Mouse (Mus musculus): ENCODE data around the gene Cpa1.

Cpa1 gene

GRCm38 (mm10) chr6:30620994-30621393 is 18.0 kb upstream of the Cpa1 start:
- DNase-seq (ENCODE audit: low read depth in 2 of 2, low spot score in 2 of 2): no peak

GRCm38 (mm10) chr6:30621986-30622389 is 17.0 kb upstream of the Cpa1 start:
- no peak for DNase-seq (ENCODE audit: low read depth in 2 of 2, low spot score in 2 of 2)

- no peak for DNase-seq (ENCODE audit: low read depth in 2 of 2, low spot score in 2 of 2)
These were observed 14.3 kb upstream of the Cpa1 start for GRCm38 (mm10) chr6:30624763-30625162.

GRCm38 (mm10) chr6:30628152-30628551 is 10.9 kb upstream of the Cpa1 start:
- DNase-seq (ENCODE audit: low read depth in 2 of 2, low spot score in 2 of 2): no peak

- no peak for DNase-seq (ENCODE audit: low read depth in 2 of 2, low spot score in 2 of 2)
These were observed 9.0 kb upstream of the Cpa1 start for GRCm38 (mm10) chr6:30629989-30630388.

GRCm38 (mm10) chr6:30635361-30635862 is 3.6 kb upstream of the Cpa1 start:
- no peak for DNase-seq (ENCODE audit: low read depth in 2 of 2, low spot score in 2 of 2)

GRCm38 (mm10) chr6:30636186-30636842 is 2.7 kb upstream of the Cpa1 start:
- DNase-seq (ENCODE audit: low read depth in 2 of 2, low spot score in 2 of 2): no peak

GRCm38 (mm10) chr6:30643694-30644460 is 4.9 kb downstream of the Cpa1 start:
- no peak for DNase-seq (ENCODE audit: low read depth in 2 of 2, low spot score in 2 of 2)

- no peak for DNase-seq (ENCODE audit: low read depth in 2 of 2, low spot score in 2 of 2)
These were observed 5.4 kb downstream of the Cpa1 start for GRCm38 (mm10) chr6:30644462-30644861.

- DNase-seq (ENCODE audit: low read depth in 2 of 2, low spot score in 2 of 2): no peak
These were observed 6.4 kb downstream of the Cpa1 start for GRCm38 (mm10) chr6:30645379-30645778.

GRCm38 (mm10) chr6:30649651-30650296 is 10.8 kb downstream of the Cpa1 start:
- no peak for DNase-seq (ENCODE audit: low read depth in 2 of 2, low spot score in 2 of 2)

- no peak for DNase-seq (ENCODE audit: low read depth in 2 of 2, low spot score in 2 of 2)
These were observed 13.6 kb downstream of the Cpa1 start for GRCm38 (mm10) chr6:30652425-30653188.

GRCm38 (mm10) chr6:30653518-30653917 is 14.5 kb downstream of the Cpa1 start:
- no peak for DNase-seq (ENCODE audit: low read depth in 2 of 2, low spot score in 2 of 2)

GRCm38 (mm10) chr6:30654402-30654859 is 15.4 kb downstream of the Cpa1 start:
- DNase-seq (ENCODE audit: low read depth in 2 of 2, low spot score in 2 of 2): no peak

- no peak for DNase-seq (ENCODE audit: low read depth in 2 of 2, low spot score in 2 of 2)
These were observed 15.9 kb downstream of the Cpa1 start for GRCm38 (mm10) chr6:30654932-30655331.

- no peak for DNase-seq (ENCODE audit: low read depth in 2 of 2, low spot score in 2 of 2)
These were observed 18.3 kb downstream of the Cpa1 start for GRCm38 (mm10) chr6:30657279-30657678.

GRCm38 (mm10) chr6:30658619-30659018 is 19.6 kb downstream of the Cpa1 start:
- no peak for DNase-seq (ENCODE audit: low read depth in 2 of 2, low spot score in 2 of 2)

- no peak for DNase-seq (ENCODE audit: low read depth in 2 of 2, low spot score in 2 of 2)
These were observed 25.8 kb downstream of the Cpa1 start for GRCm38 (mm10) chr6:30664776-30665175.

- DNase-seq (ENCODE audit: low read depth in 2 of 2, low spot score in 2 of 2): no peak
These were observed 26.3 kb downstream of the Cpa1 start for GRCm38 (mm10) chr6:30665296-30665695.

GRCm38 (mm10) chr6:30666043-30666442 is 27.0 kb downstream of the Cpa1 start:
- DNase-seq (ENCODE audit: low read depth in 2 of 2, low spot score in 2 of 2): no peak

- no peak for DNase-seq (ENCODE audit: low read depth in 2 of 2, low spot score in 2 of 2)
These were observed 28.6 kb downstream of the Cpa1 start for GRCm38 (mm10) chr6:30667585-30667984.
